Mouse (Mus musculus) liver, embryonic 14.5 days (tissue): ENCODE measurements around the gene Angptl2. TPM values are rescaled to one million over a fixed set of nuclear protein-coding genes. Genes with fewer than 3 reads are reported as not detected.

ENCODE experiments used
- ATAC-seq: fragments of 200-750 bp; cut with Nextera tagmentation; 2 replicates; pipeline ENCODE4 v1.8.0; 2017; ENCODE audit warnings: moderate number of reproducible peaks, mild to moderate bottlenecking, moderate library complexity; ENCODE audit not compliant: insufficient read depth
- DNase-seq, 3 experiments: peaks; one replicate each; pipeline ENCODE4 v3.0.0-alpha.2; 2012 to 2013; ENCODE audit warnings: low read depth in 3 of 3, low spot score in 3 of 3
- H3K27ac ChIP-seq: fragments of 300-500 bp; sonication (generic); 2 replicates; pipeline ENCODE4 v1.5.1; 2014; ENCODE audit warnings: moderate library complexity, mild to moderate bottlenecking, control low read depth, inconsistent platforms
- H3K27me3 ChIP-seq: fragments of 300-500 bp; sonication (generic); 2 replicates; pipeline ENCODE4 v1.6.1; 2014; ENCODE audit warnings: mild to moderate bottlenecking, low read length, moderate library complexity; ENCODE audit not compliant: control insufficient read depth, insufficient read depth
- H3K36me3 ChIP-seq: fragments of 300-500 bp; sonication (generic); replicated peaks from 2 replicates; pipeline ENCODE4 v1.6.1; 2014; ENCODE audit warnings: low read depth; ENCODE audit not compliant: control insufficient read depth, insufficient read depth
- H3K4me1 ChIP-seq, 2 experiments: fragments of 200-500 bp in 1 of 2; fragments of 300-500 bp in 1 of 2; sonication (generic) in 1 of 2; replicated peaks; 2 replicates each; pipeline ENCODE4 v1.6.1; 2012 to 2014; ENCODE audit warnings: antibody characterized with exemption in 1 of 2, inconsistent platforms in 1 of 2, low read length in 1 of 2; ENCODE audit not compliant: control insufficient read depth in 2 of 2, insufficient read depth in 2 of 2
- H3K4me2 ChIP-seq: fragments of 300-500 bp; sonication (generic); 2 replicates; pipeline ENCODE4 v1.6.1; 2014; ENCODE audit warnings: low read depth, mild to moderate bottlenecking, control low read depth, moderate library complexity
- H3K4me3 ChIP-seq, 2 experiments: fragments of 200-500 bp in 1 of 2; fragments of 300-500 bp in 1 of 2; sonication (generic) in 1 of 2; 2 replicates each; pipeline ENCODE4 v1.5.1; 2012 to 2014; ENCODE audit warnings: low read depth in 2 of 2, low read length in 2 of 2, mild to moderate bottlenecking in 2 of 2, control low read depth in 1 of 2, inconsistent platforms in 1 of 2, moderate library complexity in 1 of 2; ENCODE audit not compliant: insufficient read depth in 1 of 2
- H3K9ac ChIP-seq: fragments of 300-500 bp; sonication (generic); replicated peaks from 2 replicates; pipeline ENCODE4 v1.6.1; 2014; ENCODE audit warnings: mild to moderate bottlenecking, control low read depth, moderate library complexity
- H3K9me3 ChIP-seq: fragments of 300-500 bp; sonication (generic); 2 replicates; pipeline ENCODE4 v1.6.1; 2016; ENCODE audit warnings: low read length, mixed read lengths; ENCODE audit not compliant: control insufficient read depth
- CTCF ChIP-seq: IDR thresholded peaks from 2 replicates; pipeline ENCODE4 v1.5.1; 2016; ENCODE audit warnings: antibody characterized with exemption, low read depth, control low read depth
- EP300 ChIP-seq: IDR thresholded peaks from 2 replicates; pipeline ENCODE4 v1.6.1; 2016; ENCODE audit warnings: antibody characterized with exemption, low read depth
- WGBS: fragments of 180-500 bp; shearing (Covaris S2); extraction: QIAGEN DNeasy Blood & Tissue Kit; methylation state at CpG from one replicate; pipeline ENCODE4 v1.1.7; 2014; ENCODE audit not compliant: insufficient replicate concordance; 5-methylcytosine and 5-hydroxymethylcytosine counted together
- polyA plus RNA-seq, 2 experiments: library from polyadenylated mRNA; depleted of rRNA in 1 of 2; stranded (reverse) in 1 of 2; unstranded in 1 of 2; fragments of >200 nt; fragmentation: Nextera tagmentation in 1 of 2; extraction: Ambion mirVana in 1 of 2; gene quantifications; 2 replicates each; pipeline versions ENCODE4 v1.2.1 to v1.2.3; 2012 to 2014

Angptl2 gene
- polyA plus RNA-seq, 2 experiments, result 1.3 to 1.8 TPM

DNA sequence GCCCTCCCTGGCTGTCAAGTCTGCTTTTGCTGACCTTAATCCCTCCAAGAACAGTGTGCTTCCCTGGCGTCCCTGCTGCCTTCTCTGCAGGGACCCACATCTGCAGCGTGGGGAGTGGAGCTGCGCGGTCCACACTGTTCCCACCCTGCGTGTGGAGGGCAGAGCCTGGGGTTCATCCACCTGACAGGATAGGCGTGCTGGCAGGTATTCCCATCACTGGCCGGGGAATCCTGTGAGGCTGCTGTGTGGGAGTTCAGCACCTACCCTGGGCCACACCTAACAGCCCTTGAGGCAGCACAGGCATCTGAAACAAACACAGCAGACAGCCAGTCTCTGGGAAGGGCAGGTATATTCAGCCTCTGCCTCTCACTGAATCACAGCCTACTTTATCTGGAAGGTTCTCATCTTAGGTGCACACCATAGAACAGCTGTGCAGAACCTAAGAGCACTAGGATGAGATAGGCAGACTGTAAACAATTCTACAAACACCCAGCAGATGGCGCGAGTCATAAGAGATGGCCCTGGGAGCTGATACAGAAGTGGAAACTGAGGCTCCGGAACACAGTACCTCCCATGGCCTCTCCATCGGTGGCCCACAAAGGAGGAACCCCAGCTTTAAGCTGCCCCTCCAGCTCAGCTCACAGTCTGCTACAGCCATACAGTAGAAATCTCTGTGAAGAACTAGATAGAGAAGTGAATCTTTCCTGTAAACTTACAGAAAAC lies 3.2 kb downstream of the Angptl2 start:
- no peaks in the 10 kb centered on the region for H3K27me3 ChIP-seq
- H3K9me3 ChIP-seq, result no peaks in the 10 kb centered on the region
- TF ChIP-seq EP300, result no peak
- TF ChIP-seq CTCF, result peak; percentile 64
- ATAC-seq (no peak), DNase-seq (peak in 1 of 3 experiments; percentile 10)
- H3K27ac ChIP-seq, result no peak overlapping the region
- H3K36me3 ChIP-seq, result no peaks in the 10 kb centered on the region
- 58% methylated on average over 11 of the region's 11 CpGs for WGBS
- H3K4me2 ChIP-seq, result no peak overlapping the region
- no peak overlapping the region for H3K4me3 ChIP-seq
- peaks cover 0 to 4% of the 10 kb centered on the region in 2 experiments; a peak in 1 of 4 replicates for H3K4me1 ChIP-seq
- H3K9ac ChIP-seq, result no peak overlapping the region

- Histone ChIP-seq H3K27ac (no peak overlapping the region), H3K4me2 (no peak overlapping the region), H3K36me3 (no peaks in the 10 kb centered on the region), H3K9ac (no peak overlapping the region), H3K4me1 (peaks cover 0 to 4% of the 10 kb centered on the region in 2 experiments; a peak in 1 of 4 replicates), H3K9me3 (no peaks in the 10 kb centered on the region), H3K27me3 (no peaks in the 10 kb centered on the region), H3K4me3 (no peak overlapping the region)
- ATAC-seq (no peak), DNase-seq (no peak)
- WGBS, result 69% methylated on average over 4 of the region's 4 CpGs
- no peak for TF ChIP-seq CTCF
- TF ChIP-seq EP300, result no peak
Measured at GRCm38 (mm10) chr2:33219637-33220036, 3.8 kb downstream of the Angptl2 start.

GRCm38 (mm10) chr2:33220246-33220645 lies 4.4 kb downstream of the Angptl2 start:
- H3K4me1 ChIP-seq, result peaks cover 0 to 4% of the 10 kb centered on the region in 2 experiments; a peak in 1 of 4 replicates
- TF ChIP-seq CTCF, result no peak
- no peak for TF ChIP-seq EP300
- no peak overlapping the region for H3K4me3 ChIP-seq
- H3K36me3 ChIP-seq, result no peaks in the 10 kb centered on the region
- H3K4me2 ChIP-seq, result no peak overlapping the region
- H3K9me3 ChIP-seq, result no peaks in the 10 kb centered on the region
- H3K27me3 ChIP-seq, result no peaks in the 10 kb centered on the region
- H3K27ac ChIP-seq, result no peak overlapping the region
- WGBS, result 74% methylated on average over 6 of the region's 6 CpGs
- ATAC-seq, result no peak
- no peak for DNase-seq
- no peak overlapping the region for H3K9ac ChIP-seq

GRCm38 (mm10) chr2:33220674-33221338 lies 4.9 kb downstream of the Angptl2 start:
- Histone ChIP-seq H3K4me1 (0 out of 4 replicates have a peak, but pooled peaks cover 0 to 2% of the 10 kb centered on the region in 2 experiments), H3K4me2 (no peak overlapping the region), H3K36me3 (no peaks in the 10 kb centered on the region), H3K9me3 (no peaks in the 10 kb centered on the region), H3K27ac (no peak overlapping the region), H3K4me3 (no peak overlapping the region), H3K9ac (no peak overlapping the region), H3K27me3 (no peaks in the 10 kb centered on the region)
- ATAC-seq (no peak), DNase-seq (no peak)
- 70% methylated on average over 10 of the region's 10 CpGs for WGBS
- TF ChIP-seq EP300 (no peak), CTCF (no peak)

DNA sequence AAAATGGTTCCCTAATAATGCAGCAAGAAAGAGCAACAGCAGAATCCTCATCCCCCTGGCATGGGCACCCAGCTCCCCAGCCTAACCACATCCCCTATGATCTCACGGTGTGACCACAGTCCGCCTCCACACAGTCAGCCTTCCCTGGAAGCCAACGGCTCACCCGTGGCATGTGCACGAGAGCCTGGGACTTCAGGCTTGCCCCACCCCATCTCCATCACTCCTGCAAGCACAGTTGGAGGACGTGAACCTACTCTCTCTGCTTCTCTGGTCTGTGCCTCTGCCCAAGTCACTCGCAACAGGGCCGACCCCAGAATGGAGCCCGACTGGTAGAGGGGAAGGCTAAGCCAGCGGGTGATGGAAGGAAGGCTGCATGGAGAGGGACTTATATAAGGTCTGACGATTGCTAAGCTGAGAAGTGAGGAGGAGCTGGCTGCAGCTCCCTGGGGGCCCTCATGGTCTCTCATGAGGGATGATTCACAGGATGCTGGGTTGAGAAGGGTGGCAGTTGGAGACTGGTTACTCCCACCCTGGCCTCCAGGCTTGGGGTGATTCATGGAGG lies 5.6 kb downstream of the Angptl2 start:
- Histone ChIP-seq H3K27me3 (no peaks in the 10 kb centered on the region), H3K36me3 (no peaks in the 10 kb centered on the region), H3K4me1 (0 out of 4 replicates have a peak, but pooled peaks cover 0 to 2% of the 10 kb centered on the region in 2 experiments), H3K4me2 (no peak overlapping the region), H3K4me3 (no peak overlapping the region), H3K9ac (no peak overlapping the region), H3K27ac (no peak overlapping the region), H3K9me3 (no peaks in the 10 kb centered on the region)
- TF ChIP-seq EP300, result no peak
- no peak for TF ChIP-seq CTCF
- ATAC-seq (no peak), DNase-seq (no peak)
- WGBS, result 49% methylated on average over 11 of the region's 11 CpGs
